Mouse (Mus musculus): Measurements from ENCODE around the gene Snd1. TPM values are rescaled to one million over a fixed set of nuclear protein-coding genes. Genes with fewer than 3 reads are reported as not detected.

Gene Snd1
- total RNA-seq, 1 experiment, result 343 TPM

DNA sequence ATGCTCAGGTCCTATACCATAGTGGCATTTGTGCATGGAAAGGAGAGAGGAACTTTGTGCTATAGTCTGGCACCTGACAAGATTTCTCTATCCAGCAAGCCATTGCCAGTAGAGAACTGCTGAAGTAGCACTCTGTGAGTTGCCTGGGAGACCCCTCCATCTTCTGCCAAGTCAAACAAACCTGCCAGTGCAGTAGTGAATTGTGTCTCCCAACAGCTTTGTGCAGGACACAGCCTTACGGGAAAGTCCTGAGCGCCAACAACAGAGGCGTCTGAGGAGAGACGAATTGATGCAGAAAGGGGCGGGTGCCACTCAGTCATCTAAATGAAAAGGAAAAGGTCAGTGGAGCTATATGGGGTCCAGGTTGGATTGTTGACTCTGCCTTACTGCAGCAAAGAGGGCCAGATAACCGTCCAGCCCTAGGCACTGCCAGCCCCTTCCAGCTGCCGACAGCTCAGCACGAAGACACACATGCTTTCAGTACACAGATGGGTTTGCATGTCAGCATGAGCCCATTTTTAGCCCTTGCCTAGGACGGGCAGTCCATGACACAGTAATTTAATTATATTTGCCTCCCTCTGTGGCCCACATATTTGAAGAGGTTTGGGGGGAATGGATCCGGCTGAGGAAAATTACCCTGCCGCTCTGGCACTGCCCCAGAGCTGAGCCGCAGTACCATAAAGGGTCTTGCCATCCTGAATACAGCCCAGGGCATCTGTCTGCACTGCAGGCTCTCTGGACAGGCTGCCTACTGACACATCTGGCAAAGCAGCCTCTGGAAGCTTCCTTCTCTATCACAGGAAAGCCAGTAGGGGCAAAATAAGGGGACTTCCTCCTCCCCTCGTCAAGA lies 344.8 kb downstream of the Snd1 start:
- Histone ChIP-seq H3K4me1 (ENCODE audit: control insufficient read depth in 2 of 2, insufficient read depth in 2 of 2, low read length in 2 of 2, poor library complexity in 1 of 2) (no peaks in the 10 kb centered on the region), H3K36me3 (ENCODE audit: control insufficient read depth, insufficient read depth, low read length, poor library complexity, severe bottlenecking) (no peaks in the 10 kb centered on the region; the same call in 1 of the 2 replicates), H3K9ac (ENCODE audit: insufficient read depth, low read depth, low read length, poor library complexity, severe bottlenecking) (no peak overlapping the region), H3K4me3 (ENCODE audit: insufficient read depth in 1 of 2, low read depth in 1 of 2, low read length in 2 of 2, poor library complexity in 1 of 2, severe bottlenecking in 1 of 2) (no peak overlapping the region), H3K27ac (ENCODE audit: insufficient read depth, low read depth, low read length, poor library complexity, severe bottlenecking) (no peak overlapping the region; the same call in 1 of the 2 replicates), H3K9me3 (ENCODE audit: control insufficient read depth, insufficient read depth, low read depth, low read length) (no peaks in the 10 kb centered on the region)
- in situ Hi-C loops (cut with MboI; ENCODE audit: low sequenced_read_pairs in 2 of 2, unreplicated experiment in 2 of 2), result no loop called here
- TF ChIP-seq HCFC1 (IDR thresholded peaks at IDR 0.05; ENCODE audit: borderline replicate concordance, insufficient read depth, low read length) (no peak), MAFK (IDR thresholded peaks at IDR 0.05; ENCODE audit: insufficient read depth, low read depth, low read length) (0 out of 2 replicates have a peak, but pooled peaks have one; percentile 32)
- no peak for DNase-seq (ENCODE audit: low read depth, low spot score)

DNA sequence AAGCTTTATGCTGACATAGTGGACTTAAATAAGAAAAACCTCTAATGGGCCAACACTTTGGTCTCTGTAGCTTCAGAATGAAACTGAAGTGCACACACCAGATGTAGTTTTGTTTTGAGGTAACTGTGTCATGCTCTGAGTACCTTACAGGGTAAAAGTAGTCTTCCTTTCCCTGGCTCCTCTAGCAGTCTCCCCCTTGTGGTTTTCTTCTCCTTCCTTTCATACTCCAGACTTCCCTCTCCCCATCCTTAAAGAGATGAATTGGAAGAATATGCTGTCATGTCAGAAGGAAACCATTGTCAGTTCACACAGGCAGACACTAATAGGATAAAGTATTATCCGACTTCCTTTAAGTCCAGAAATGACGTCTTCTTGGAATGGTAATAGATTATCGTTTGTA lies 347.4 kb downstream of the Snd1 start:
- DNase-seq (ENCODE audit: low read depth, low spot score), result no peak
- H3K4me1 ChIP-seq (ENCODE audit: control insufficient read depth in 2 of 2, insufficient read depth in 2 of 2, low read length in 2 of 2, poor library complexity in 1 of 2), result no peaks in the 10 kb centered on the region; a peak in 1 of 4 replicates
- H3K4me3 ChIP-seq (ENCODE audit: insufficient read depth in 1 of 2, low read depth in 1 of 2, low read length in 2 of 2, poor library complexity in 1 of 2, severe bottlenecking in 1 of 2), result no peak overlapping the region
- TF ChIP-seq ZNF384 (IDR thresholded peaks at IDR 0.05; ENCODE audit: low read depth, low read length) (no peak), CHD2 (IDR thresholded peaks at IDR 0.05; ENCODE audit: low read depth, low read length) (no peak), ZC3H11A (IDR thresholded peaks at IDR 0.05; ENCODE audit: borderline replicate concordance, low read depth, low read length) (no peak), MAFK (IDR thresholded peaks at IDR 0.05; ENCODE audit: insufficient read depth, low read depth, low read length) (no peak), HCFC1 (IDR thresholded peaks at IDR 0.05; ENCODE audit: borderline replicate concordance, insufficient read depth, low read length) (no peak)
- no peaks in the 10 kb centered on the region for H3K9me3 ChIP-seq (ENCODE audit: control insufficient read depth, insufficient read depth, low read depth, low read length)
- in situ Hi-C loops (cut with MboI; ENCODE audit: low sequenced_read_pairs in 2 of 2, unreplicated experiment in 2 of 2), result no loop called here
- H3K36me3 ChIP-seq (ENCODE audit: control insufficient read depth, insufficient read depth, low read length, poor library complexity, severe bottlenecking), result no peaks in the 10 kb centered on the region; the same call in 1 of the 2 replicates
- no peak overlapping the region for H3K9ac ChIP-seq (ENCODE audit: insufficient read depth, low read depth, low read length, poor library complexity, severe bottlenecking)
- no peak overlapping the region for H3K27ac ChIP-seq (ENCODE audit: insufficient read depth, low read depth, low read length, poor library complexity, severe bottlenecking)

DNA sequence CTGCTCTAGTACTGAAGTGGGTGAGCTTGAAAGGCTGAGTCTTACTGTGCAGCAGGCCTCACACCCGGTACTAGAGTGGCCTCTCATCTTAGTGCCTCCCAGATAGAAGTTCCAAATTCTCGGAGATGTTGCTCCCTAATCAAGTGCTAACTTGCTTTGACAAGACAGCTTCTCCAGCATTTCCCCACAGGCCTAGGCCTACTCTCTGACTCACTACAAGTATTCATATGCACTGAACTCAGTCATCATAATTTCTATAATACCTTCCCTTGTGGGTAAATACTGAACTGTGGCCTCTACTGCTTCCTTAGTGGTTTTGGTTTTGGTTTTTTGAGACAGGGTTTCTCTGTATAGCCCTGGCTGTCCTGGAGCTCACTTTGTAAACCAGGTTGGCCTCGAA lies 348.4 kb downstream of the Snd1 start:
- Histone ChIP-seq H3K36me3 (ENCODE audit: control insufficient read depth, insufficient read depth, low read length, poor library complexity, severe bottlenecking) (no peaks in the 10 kb centered on the region; the same call in 1 of the 2 replicates), H3K4me3 (ENCODE audit: insufficient read depth in 1 of 2, low read depth in 1 of 2, low read length in 2 of 2, poor library complexity in 1 of 2, severe bottlenecking in 1 of 2) (no peak overlapping the region), H3K4me1 (ENCODE audit: control insufficient read depth in 2 of 2, insufficient read depth in 2 of 2, low read length in 2 of 2, poor library complexity in 1 of 2) (peaks cover 0 to 4% of the 10 kb centered on the region in 2 experiments; a peak in 2 of 4 replicates), H3K9ac (ENCODE audit: insufficient read depth, low read depth, low read length, poor library complexity, severe bottlenecking) (no peak overlapping the region), H3K9me3 (ENCODE audit: control insufficient read depth, insufficient read depth, low read depth, low read length) (no peaks in the 10 kb centered on the region), H3K27ac (ENCODE audit: insufficient read depth, low read depth, low read length, poor library complexity, severe bottlenecking) (no peak overlapping the region)
- DNase-seq (ENCODE audit: low read depth, low spot score), result no peak
- in situ Hi-C loops (cut with MboI; ENCODE audit: low sequenced_read_pairs in 2 of 2, unreplicated experiment in 2 of 2), result no loop called here
- TF ChIP-seq HCFC1 (IDR thresholded peaks at IDR 0.05; ENCODE audit: borderline replicate concordance, insufficient read depth, low read length) (no peak), CHD2 (IDR thresholded peaks at IDR 0.05; ENCODE audit: low read depth, low read length) (no peak), ZNF384 (IDR thresholded peaks at IDR 0.05; ENCODE audit: low read depth, low read length) (no peak), MAFK (IDR thresholded peaks at IDR 0.05; ENCODE audit: insufficient read depth, low read depth, low read length) (no peak), ZC3H11A (IDR thresholded peaks at IDR 0.05; ENCODE audit: borderline replicate concordance, low read depth, low read length) (no peak)

DNA sequence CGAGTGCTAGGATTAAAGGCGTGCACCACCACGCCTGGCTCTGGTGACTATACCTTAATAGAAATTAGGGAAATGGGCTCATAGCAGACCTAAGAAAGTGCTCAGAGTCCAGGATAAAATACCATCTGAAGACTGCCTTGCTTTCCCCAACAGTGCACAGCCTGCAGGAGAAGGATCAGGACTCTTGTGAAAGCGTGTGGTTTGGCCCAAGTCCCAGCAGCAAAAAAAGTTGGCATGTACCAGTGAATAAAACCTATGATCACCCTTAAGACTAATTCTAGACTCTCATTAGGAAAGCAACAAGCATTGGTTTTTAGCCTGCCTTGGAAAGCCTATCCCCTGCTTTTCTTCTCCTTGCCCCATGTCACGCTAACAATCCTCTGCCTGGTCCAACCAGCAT lies 348.9 kb downstream of the Snd1 start:
- Histone ChIP-seq H3K4me1 (ENCODE audit: control insufficient read depth in 2 of 2, insufficient read depth in 2 of 2, low read length in 2 of 2, poor library complexity in 1 of 2) (peaks cover 0 to 4% of the 10 kb centered on the region in 2 experiments; a peak in 2 of 4 replicates), H3K4me3 (ENCODE audit: insufficient read depth in 1 of 2, low read depth in 1 of 2, low read length in 2 of 2, poor library complexity in 1 of 2, severe bottlenecking in 1 of 2) (no peak overlapping the region), H3K9ac (ENCODE audit: insufficient read depth, low read depth, low read length, poor library complexity, severe bottlenecking) (no peak overlapping the region), H3K27ac (ENCODE audit: insufficient read depth, low read depth, low read length, poor library complexity, severe bottlenecking) (no peak overlapping the region), H3K9me3 (ENCODE audit: control insufficient read depth, insufficient read depth, low read depth, low read length) (no peaks in the 10 kb centered on the region), H3K36me3 (ENCODE audit: control insufficient read depth, insufficient read depth, low read length, poor library complexity, severe bottlenecking) (no peaks in the 10 kb centered on the region; the same call in 1 of the 2 replicates)
- in situ Hi-C loops (cut with MboI; ENCODE audit: low sequenced_read_pairs in 2 of 2, unreplicated experiment in 2 of 2), result no loop called here
- DNase-seq (ENCODE audit: low read depth, low spot score), result no peak
- TF ChIP-seq HCFC1 (IDR thresholded peaks at IDR 0.05; ENCODE audit: borderline replicate concordance, insufficient read depth, low read length) (no peak), ZC3H11A (IDR thresholded peaks at IDR 0.05; ENCODE audit: borderline replicate concordance, low read depth, low read length) (no peak), MAFK (IDR thresholded peaks at IDR 0.05; ENCODE audit: insufficient read depth, low read depth, low read length) (no peak), CHD2 (IDR thresholded peaks at IDR 0.05; ENCODE audit: low read depth, low read length) (no peak), ZNF384 (IDR thresholded peaks at IDR 0.05; ENCODE audit: low read depth, low read length) (no peak)
